Comparison of ENCODE assay signal across 15 mouse cellular contexts in the genomic region with DNA sequence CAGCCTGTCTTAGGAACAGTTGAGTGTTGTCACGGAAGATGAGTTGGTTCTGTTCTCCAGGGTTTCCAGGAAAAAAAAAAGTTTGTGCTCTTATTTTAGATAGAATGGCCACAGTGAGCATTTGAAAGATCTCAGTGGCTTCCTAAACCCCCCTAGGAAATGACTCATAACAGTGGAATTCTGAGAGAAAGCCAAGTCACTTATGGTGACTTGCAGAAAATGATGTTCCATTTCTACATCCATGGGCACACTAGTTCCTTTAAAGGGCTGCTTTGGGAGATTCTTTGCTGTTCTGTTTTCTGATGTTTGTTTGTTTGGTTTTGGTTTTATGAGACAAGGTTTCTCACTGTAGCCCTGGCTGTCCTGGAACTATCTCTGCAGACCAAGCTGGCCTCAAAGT. TPM values are rescaled to one million over a fixed set of nuclear protein-coding genes. Genes with fewer than 3 reads are reported as not detected.
A peak's percentile ranks its signal among the peaks of the same experiment; 100 is the strongest.
DNase-seq lines count a peak whose midpoint lies in the region; ATAC-seq and TF ChIP-seq lines count a peak whose summit lies in the region.
"Had no signal": no experiment of that assay in that cellular context is flagged by ENCODE, and none has a peak within 500 bp of the region (broad histone marks: within the 10 kb centered on the region; RNA-seq: fewer than 3 reads in every experiment).

No protein-coding gene starts in this region.

- H3ac ChIP-seq in C2C12 (ENCODE audit: control insufficient read depth, insufficient read length, low read depth), result peak overlapping the region; percentile 12

- H3K36me3 ChIP-seq in C2C12 (ENCODE audit: control insufficient read depth, insufficient read depth), result no peaks in the 10 kb centered on the region
- no peaks in the 10 kb centered on the region for H3K36me3 ChIP-seq in hindbrain, embryonic 10.5 days
- H3K36me3 ChIP-seq in thymus, adult 2 months (ENCODE audit: control insufficient read depth, insufficient read depth, low read length), result no peaks in the 10 kb centered on the region
- H3K36me3 ChIP-seq: embryonic facial prominence, embryonic 12.5 days; limb, embryonic 12.5 days; midbrain, embryonic 12.5 days had no signal

- ATAC-seq in erythroblast, adult 5-6 weeks (replicated peaks; ENCODE audit: low FRiP score, poor library complexity, severe bottlenecking), result peak; percentile 69; the same call in 1 of the 2 replicates
- peak; percentile 54 for ATAC-seq in megakaryocyte progenitor cell, adult 5-6 weeks (replicated peaks; ENCODE audit: poor library complexity)
- ATAC-seq: forebrain, embryonic 13.5 days had no signal

- TF ChIP-seq POLR2A in thymus, adult 2 months (IDR thresholded peaks at IDR 0.05; ENCODE audit: control insufficient read depth, extremely low read depth, insufficient read depth, low read length, poor library complexity), result no peak

- no peaks in the 10 kb centered on the region for H3K27me3 ChIP-seq in C2C12 (ENCODE audit: control insufficient read depth, insufficient read depth, insufficient read length)
- no peaks in the 10 kb centered on the region for H3K27me3 ChIP-seq in hindbrain, embryonic 10.5 days (ENCODE audit: insufficient read depth, poor library complexity, severe bottlenecking)
- H3K27me3 ChIP-seq in thymus, adult 2 months (ENCODE audit: control insufficient read depth, insufficient read depth, low read length), result no peaks in the 10 kb centered on the region
- H3K27me3 ChIP-seq: embryonic facial prominence, embryonic 12.5 days; forebrain, embryonic 13.5 days; limb, embryonic 12.5 days; midbrain, embryonic 12.5 days had no signal

- H3K4me1 ChIP-seq in hindbrain, embryonic 10.5 days (replicated peaks), result no peaks in the 10 kb centered on the region
- no peaks in the 10 kb centered on the region for H3K4me1 ChIP-seq in thymus, adult 2 months (replicated peaks; ENCODE audit: control insufficient read depth, insufficient read depth, low read length)
- H3K4me1 ChIP-seq: embryonic facial prominence, embryonic 12.5 days; forebrain, embryonic 13.5 days; limb, embryonic 12.5 days; midbrain, embryonic 12.5 days had no signal

- no peak overlapping the region for H3K27ac ChIP-seq in hindbrain, embryonic 10.5 days
- H3K27ac ChIP-seq in thymus, adult 2 months (ENCODE audit: control insufficient read depth, insufficient read depth, low read length), result no peak overlapping the region
- H3K27ac ChIP-seq: embryonic facial prominence, embryonic 12.5 days; forebrain, embryonic 13.5 days; layer of hippocampus, adult 2 months; limb, embryonic 12.5 days; midbrain, embryonic 12.5 days had no signal

- WGBS in hindbrain, embryonic 10.5 days, result 86% methylated on average over 1 of the region's 1 CpGs
- WGBS in thymus, adult 2 months, result 97% methylated on average over 1 of the region's 1 CpGs

- DNase-seq in Muller cell, postnatal 12 days (ENCODE audit: inconsistent ontology term), result peak; percentile 59
- DNase-seq in hindbrain, embryonic 10.5 days (ENCODE audit: low spot score), result no peak
- no peak for DNase-seq in layer of hippocampus, postnatal 25 days (ENCODE audit: extremely low spot score in 1 of 2, low spot score in 1 of 2)
- DNase-seq in thymus, adult 2 months, result no peak
- DNase-seq: adrenal gland, postnatal 25 days; lung, postnatal 14 days; right cerebral cortex, postnatal 25 days had no signal

- H3K9me3 ChIP-seq in hindbrain, embryonic 10.5 days, result peaks cover 15% of the 10 kb centered on the region

- no peaks in the 10 kb centered on the region for H3K79me3 ChIP-seq in C2C12 (ENCODE audit: low read depth)

- TF ChIP-seq CTCF in C2C12 (IDR thresholded peaks at IDR 0.05; ENCODE audit: control insufficient read depth, insufficient read depth, insufficient read length), result no peak
- no peak for TF ChIP-seq CTCF in thymus, adult 2 months (IDR thresholded peaks at IDR 0.05; ENCODE audit: borderline replicate concordance, control insufficient read depth, extremely low read depth, insufficient read depth, low read length, poor library complexity)

- H3K79me2 ChIP-seq in C2C12 (ENCODE audit: control insufficient read depth, insufficient read depth), result no peaks in the 10 kb centered on the region

- H3K4me3 ChIP-seq in C2C12 (ENCODE audit: insufficient read depth, poor library complexity, severe bottlenecking), result no peak overlapping the region
- no peak overlapping the region for H3K4me3 ChIP-seq in hindbrain, embryonic 10.5 days
- no peak overlapping the region for H3K4me3 ChIP-seq in thymus, adult 2 months (ENCODE audit: control insufficient read depth, insufficient read depth, low read length)
- H3K4me3 ChIP-seq: embryonic facial prominence, embryonic 12.5 days; forebrain, embryonic 13.5 days; layer of hippocampus, adult 2 months; limb, embryonic 12.5 days; midbrain, embryonic 12.5 days had no signal

TF ChIP-seq in C2C12, 6 proteins besides CTCF, POLR2A, EP300 and RAD21:
- TF ChIP-seq MAX (IDR thresholded peaks at IDR 0.05) (no peak), MYOG (IDR thresholded peaks at IDR 0.05; ENCODE audit: control insufficient read depth, extremely low read depth, insufficient read length) (no peak)

RNA-seq across cellular contexts. Expression of a gene that starts 34.1 kb away (rescaled TPM):
- 33.1 TPM for polyA plus RNA-seq in C2C12 (2012; fragmentation: generic; extraction: Trizol)
- total RNA-seq in erythroblast, adult 5-6 weeks (2015; ENCODE audit: low replicate concordance), result 115 and 138 TPM in 2 replicates
- 122 and 195 TPM in 2 replicates for total RNA-seq in erythroblast, adult 5-6 weeks (2017; ENCODE audit: low replicate concordance)
- total RNA-seq in megakaryocyte progenitor cell, adult 5-6 weeks (2015), result 94.3 and 99.4 TPM in 2 replicates
- total RNA-seq in megakaryocyte progenitor cell, adult 5-6 weeks (2017), result 77.3 and 87.7 TPM in 2 replicates
- polyA plus RNA-seq in hindbrain, embryonic 10.5 days (2016; fragmentation: Nextera tagmentation; extraction: Ambion mirVana), result 32.9 and 40.4 TPM in 2 replicates
- total RNA-seq in layer of hippocampus, postnatal 25 days (2021), result 10 to 100 TPM; 38.3 to 38.9 TPM
- polyA plus RNA-seq in thymus, adult 2 months (2012; rRNA removed), result 10.9 and 19.9 TPM in 2 replicates
